Mouse (Mus musculus) liver, embryonic 11.5 days (tissue): Measurements from ENCODE around the gene Bend7. TPM values are rescaled to one million over a fixed set of nuclear protein-coding genes. Genes with fewer than 3 reads are reported as not detected.

Source experiments
- ATAC-seq: fragments of 200-750 bp; cut with Nextera tagmentation; replicated peaks from 2 replicates; pipeline ENCODE4 v1.8.0; 2017; ENCODE audit warnings: moderate number of reproducible peaks, mild to moderate bottlenecking, moderate TSS enrichment, moderate library complexity; ENCODE audit not compliant: low FRiP score
- DNase-seq: peaks from one replicate; pipeline ENCODE4 v3.0.0-alpha.2; 2017; ENCODE audit warnings: low spot score
- H3K27ac ChIP-seq: fragments of 300-500 bp; sonication (generic); 2 replicates; pipeline ENCODE4 v1.5.1; 2014; ENCODE audit warnings: mild to moderate bottlenecking, low read depth, low read length, control low read depth
- H3K27me3 ChIP-seq: fragments of 300-500 bp; sonication (generic); replicated peaks from 2 replicates; pipeline ENCODE4 v1.6.1; 2014; ENCODE audit warnings: low read length, mixed read lengths; ENCODE audit not compliant: control insufficient read depth, insufficient read depth
- H3K36me3 ChIP-seq: fragments of 300-500 bp; sonication (generic); 2 replicates; pipeline ENCODE4 v1.6.1; 2014; ENCODE audit warnings: mild to moderate bottlenecking, low read length, moderate library complexity, mixed read lengths; ENCODE audit not compliant: control insufficient read depth, insufficient read depth
- H3K4me1 ChIP-seq: fragments of 300-500 bp; sonication (generic); replicated peaks from 2 replicates; pipeline ENCODE4 v1.6.1; 2014; ENCODE audit warnings: low read length, mixed read lengths; ENCODE audit not compliant: control insufficient read depth, insufficient read depth
- H3K4me2 ChIP-seq: fragments of 300-500 bp; sonication (generic); 2 replicates; pipeline ENCODE4 v1.6.1; 2014; ENCODE audit warnings: mild to moderate bottlenecking, control low read depth, moderate library complexity
- H3K4me3 ChIP-seq: fragments of 300-500 bp; sonication (generic); 2 replicates; pipeline ENCODE4 v1.5.1; 2014; ENCODE audit warnings: low read depth, low read length, control low read depth
- H3K9ac ChIP-seq: fragments of 300-500 bp; sonication (generic); 2 replicates; pipeline ENCODE4 v1.6.1; 2014; ENCODE audit warnings: low read depth, low read length, control low read depth
- H3K9me3 ChIP-seq: fragments of 300-500 bp; sonication (generic); 2 replicates; pipeline ENCODE4 v1.6.1; 2016; ENCODE audit warnings: low read length, inconsistent platforms, mixed read lengths; ENCODE audit not compliant: control insufficient read depth
- WGBS: fragments of 180-500 bp; shearing (Covaris S2); extraction: QIAGEN DNeasy Blood & Tissue Kit; methylation state at CpG from one replicate; pipeline ENCODE4 v1.1.7; 2014; 5-methylcytosine and 5-hydroxymethylcytosine counted together
- polyA plus RNA-seq: library from polyadenylated mRNA; unstranded; fragments of >200 nt; fragmentation: Nextera tagmentation; extraction: Ambion mirVana; gene quantifications from 2 replicates; pipeline ENCODE4 v1.2.1, GENCODE M21; 2014

Gene Bend7
- polyA plus RNA-seq, 1 experiment from 2014 or later = 2.4 TPM

DNA sequence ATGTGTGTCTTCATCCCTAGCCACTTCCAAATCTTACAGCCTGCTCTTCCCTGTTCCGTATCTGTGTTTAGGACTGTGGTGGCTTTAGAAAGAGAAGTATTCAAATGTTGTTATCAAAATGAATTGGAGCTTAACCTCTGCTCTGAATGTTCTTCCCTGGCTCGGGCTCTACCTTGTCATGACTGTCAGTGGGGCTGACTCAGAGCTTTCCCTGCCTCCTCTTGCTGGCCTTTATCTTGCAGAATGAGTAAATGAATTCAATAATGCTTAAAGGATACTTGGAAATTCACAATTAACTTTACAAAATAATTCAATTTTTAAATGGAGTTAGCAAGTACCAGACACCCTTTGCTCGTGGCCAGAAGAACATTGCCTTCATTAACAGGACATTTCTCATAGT, 46.4 kb downstream of the Bend7 start:
- DNase-seq (no peak), ATAC-seq (no peak)
- Histone ChIP-seq H3K4me3 (no peak overlapping the region), H3K4me1 (no peaks in the 10 kb centered on the region), H3K9me3 (no peaks in the 10 kb centered on the region), H3K27me3 (no peaks in the 10 kb centered on the region), H3K27ac (no peak overlapping the region), H3K4me2 (no peak overlapping the region), H3K36me3 (no peaks in the 10 kb centered on the region), H3K9ac (no peak overlapping the region)
- 74% methylated on average over 3 of the region's 3 CpGs for WGBS

DNA sequence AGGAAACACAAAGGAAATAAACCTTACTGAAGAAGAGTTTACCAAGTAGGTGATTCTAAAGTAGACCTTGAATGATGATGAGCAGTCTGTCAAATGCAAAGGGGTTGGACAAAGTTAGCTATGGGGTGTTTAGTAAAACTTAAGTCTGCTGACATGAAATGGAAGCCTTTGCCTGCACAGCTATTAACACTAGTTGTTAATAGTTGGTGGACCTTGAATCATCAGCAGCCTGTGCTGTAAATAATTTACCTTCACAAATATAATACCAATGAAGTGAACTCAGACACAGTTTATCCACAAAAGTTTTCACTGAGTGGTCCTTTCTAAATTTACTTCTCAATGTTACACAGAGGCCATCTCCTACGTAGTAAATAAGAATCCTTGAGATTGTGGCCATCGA, 52.7 kb downstream of the Bend7 start:
- H3K9me3 ChIP-seq = no peaks in the 10 kb centered on the region

DNA sequence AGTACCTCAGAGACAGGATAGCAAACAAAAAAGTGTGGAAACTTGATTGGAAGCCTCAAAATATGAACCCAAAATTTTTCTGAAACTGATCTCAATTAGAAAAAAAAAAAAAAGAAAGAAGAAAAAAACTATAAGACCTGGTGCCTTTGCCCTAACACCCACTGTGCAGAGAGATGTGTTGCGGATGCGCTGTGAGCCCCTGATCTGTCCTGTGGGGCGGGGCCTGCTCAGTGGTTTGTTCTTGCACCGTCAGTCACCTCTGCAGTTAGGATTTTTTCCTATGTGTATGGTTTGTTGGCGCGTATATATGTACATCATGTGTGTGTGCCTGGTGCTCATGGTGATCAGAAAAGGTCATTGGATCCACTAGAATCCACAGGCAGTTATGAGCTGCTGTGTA, 56.3 kb downstream of the Bend7 start:
- no peak for DNase-seq

More for the DNA sequence above, 52.7 kb downstream of the Bend7 start:
- DNase-seq (no peak), ATAC-seq (no peak)
- Histone ChIP-seq H3K4me1 (no peaks in the 10 kb centered on the region), H3K4me2 (no peak overlapping the region), H3K4me3 (no peak overlapping the region), H3K27me3 (no peaks in the 10 kb centered on the region), H3K9ac (no peak overlapping the region), H3K36me3 (no peaks in the 10 kb centered on the region), H3K27ac (no peak overlapping the region)
- 75% methylated on average over 2 of the region's 2 CpGs for WGBS

DNA sequence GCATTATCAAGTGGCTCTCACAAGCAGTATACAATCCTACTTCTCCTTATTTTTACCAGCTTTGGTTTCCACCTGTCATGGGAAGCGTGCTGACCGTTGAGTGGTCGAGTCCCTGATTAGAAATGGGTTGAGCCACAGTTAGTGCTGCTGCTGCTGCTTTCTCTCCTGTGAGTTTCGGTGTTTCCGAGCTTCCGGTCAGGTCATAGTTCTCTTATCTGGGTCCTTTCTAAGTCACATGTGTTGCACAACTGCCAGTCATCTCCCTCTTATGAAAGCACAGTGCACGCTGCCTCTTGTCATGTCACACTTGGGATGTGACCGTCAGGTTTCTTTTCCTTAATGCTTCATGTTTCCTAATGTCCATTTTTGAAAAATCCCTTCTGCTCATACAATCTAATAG, 59.7 kb downstream of the Bend7 start:
- 73% methylated on average over 8 of the region's 8 CpGs for WGBS
- Histone ChIP-seq H3K9me3 (no peaks in the 10 kb centered on the region), H3K9ac (no peak overlapping the region), H3K27ac (no peak overlapping the region), H3K4me2 (no peak overlapping the region), H3K4me1 (no peaks in the 10 kb centered on the region), H3K27me3 (no peaks in the 10 kb centered on the region), H3K4me3 (no peak overlapping the region), H3K36me3 (no peaks in the 10 kb centered on the region)
- ATAC-seq = no peak
- no peak for DNase-seq

More for the DNA sequence above, 56.3 kb downstream of the Bend7 start:
- H3K4me2 ChIP-seq = no peak overlapping the region
- no peak for ATAC-seq
- no peak overlapping the region for H3K9ac ChIP-seq
- WGBS = 86% methylated on average over 6 of the region's 6 CpGs
- H3K4me1 ChIP-seq = no peaks in the 10 kb centered on the region
- no peaks in the 10 kb centered on the region for H3K9me3 ChIP-seq
- no peak overlapping the region for H3K27ac ChIP-seq
- H3K27me3 ChIP-seq = no peaks in the 10 kb centered on the region
- no peaks in the 10 kb centered on the region for H3K36me3 ChIP-seq
- no peak overlapping the region for H3K4me3 ChIP-seq

DNA sequence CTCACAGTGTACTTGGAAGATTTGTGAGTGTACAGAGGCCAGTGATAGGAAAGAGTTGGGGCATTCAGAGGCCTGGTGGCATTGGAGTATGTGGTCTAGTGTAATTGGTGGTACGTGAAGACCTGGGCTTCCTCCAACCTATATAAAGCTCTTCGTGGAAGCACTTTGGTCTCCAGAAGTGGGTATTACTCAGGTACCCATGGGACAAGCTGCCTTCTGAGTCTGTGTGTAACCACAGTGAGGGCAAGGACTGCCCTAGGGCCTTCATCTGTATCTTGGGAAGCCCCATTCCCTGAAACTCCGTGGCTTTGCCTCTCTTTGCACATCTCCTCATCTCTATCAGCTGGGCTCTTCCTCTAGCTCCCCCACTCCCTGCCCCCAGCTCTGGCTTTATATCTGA, 64.0 kb downstream of the Bend7 start:
- no peak for DNase-seq
- Histone ChIP-seq H3K27ac (no peak overlapping the region), H3K9me3 (no peaks in the 10 kb centered on the region), H3K27me3 (no peaks in the 10 kb centered on the region), H3K4me2 (no peak overlapping the region), H3K4me3 (no peak overlapping the region), H3K4me1 (no peaks in the 10 kb centered on the region), H3K36me3 (no peaks in the 10 kb centered on the region), H3K9ac (no peak overlapping the region)
- WGBS = 80% methylated on average over 3 of the region's 3 CpGs
- ATAC-seq = no peak

DNA sequence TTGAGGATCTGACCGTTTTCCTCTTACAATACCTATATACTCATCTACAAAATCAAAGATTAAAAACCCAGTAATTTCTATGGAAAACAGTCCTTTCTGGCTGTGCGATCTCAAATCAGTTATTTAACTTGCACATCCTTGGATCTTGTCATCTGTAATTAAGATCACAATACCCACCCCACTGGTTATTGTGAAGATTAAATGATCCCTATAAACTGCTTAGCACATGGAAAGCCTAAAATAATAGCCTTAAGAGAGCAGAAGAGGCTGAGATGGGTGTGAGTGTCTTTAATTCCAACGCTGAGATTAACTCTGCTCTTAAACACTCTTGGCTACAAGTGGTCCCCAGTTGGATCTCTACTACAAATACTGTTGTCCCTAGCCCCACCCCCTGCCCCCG, 64.8 kb downstream of the Bend7 start:
- WGBS = 82% methylated on average over 4 of the region's 4 CpGs

DNA sequence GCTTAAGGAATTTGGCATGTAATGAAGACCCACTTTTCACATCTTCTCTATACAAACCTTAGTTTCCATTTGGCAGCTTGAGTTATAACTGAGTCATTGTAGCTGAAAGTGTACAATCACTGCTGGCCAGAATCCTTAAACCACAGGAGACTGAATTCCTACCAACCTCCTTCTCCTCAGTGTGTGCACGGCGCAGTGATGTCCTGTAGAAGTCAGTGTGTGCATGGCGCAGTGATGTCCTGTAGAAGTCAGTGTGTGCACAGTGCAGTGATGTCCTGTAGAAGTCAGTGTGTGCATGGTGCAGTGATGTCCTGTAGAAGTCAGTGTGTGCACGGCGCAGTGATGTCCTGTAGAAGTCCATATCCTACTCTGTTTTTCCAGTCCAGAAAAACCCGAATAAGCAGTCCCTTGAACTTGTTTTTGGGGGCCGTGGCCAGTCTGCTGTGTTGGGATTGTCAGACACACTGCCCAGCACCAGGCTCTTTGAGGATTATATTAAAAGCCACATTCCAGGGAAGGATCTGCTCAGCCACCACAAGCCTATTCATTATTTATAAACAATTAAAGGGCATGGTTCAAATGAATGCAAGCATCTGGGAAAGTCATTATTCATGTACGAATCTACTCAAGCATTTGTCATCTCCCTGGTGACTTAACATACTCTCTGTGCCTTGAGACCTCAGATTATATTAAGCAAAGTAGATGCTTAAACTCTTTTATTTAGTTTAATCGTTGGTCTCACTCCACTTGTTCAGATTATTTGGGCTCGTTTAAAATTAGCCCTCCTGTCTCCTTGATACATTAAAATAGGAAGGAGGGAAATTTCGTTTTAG, 65.4 kb downstream of the Bend7 start:
- H3K27me3 ChIP-seq = no peaks in the 10 kb centered on the region
- no peak overlapping the region for H3K9ac ChIP-seq
- WGBS = 83% methylated on average over 11 of the region's 11 CpGs
- H3K4me3 ChIP-seq = no peak overlapping the region
- H3K36me3 ChIP-seq = no peaks in the 10 kb centered on the region
- H3K4me2 ChIP-seq = no peak overlapping the region
- no peak overlapping the region for H3K27ac ChIP-seq
- H3K4me1 ChIP-seq = no peaks in the 10 kb centered on the region
- H3K9me3 ChIP-seq = no peaks in the 10 kb centered on the region
- ATAC-seq = no peak
- no peak for DNase-seq

More for the DNA sequence above, 64.8 kb downstream of the Bend7 start:
- DNase-seq = no peak
- no peak for ATAC-seq
- H3K4me3 ChIP-seq = no peak overlapping the region
- H3K4me1 ChIP-seq = no peaks in the 10 kb centered on the region
- no peaks in the 10 kb centered on the region for H3K36me3 ChIP-seq
- no peak overlapping the region for H3K9ac ChIP-seq
- no peak overlapping the region for H3K4me2 ChIP-seq
- H3K9me3 ChIP-seq = no peaks in the 10 kb centered on the region
- H3K27me3 ChIP-seq = no peaks in the 10 kb centered on the region
- H3K27ac ChIP-seq = no peak overlapping the region

DNA sequence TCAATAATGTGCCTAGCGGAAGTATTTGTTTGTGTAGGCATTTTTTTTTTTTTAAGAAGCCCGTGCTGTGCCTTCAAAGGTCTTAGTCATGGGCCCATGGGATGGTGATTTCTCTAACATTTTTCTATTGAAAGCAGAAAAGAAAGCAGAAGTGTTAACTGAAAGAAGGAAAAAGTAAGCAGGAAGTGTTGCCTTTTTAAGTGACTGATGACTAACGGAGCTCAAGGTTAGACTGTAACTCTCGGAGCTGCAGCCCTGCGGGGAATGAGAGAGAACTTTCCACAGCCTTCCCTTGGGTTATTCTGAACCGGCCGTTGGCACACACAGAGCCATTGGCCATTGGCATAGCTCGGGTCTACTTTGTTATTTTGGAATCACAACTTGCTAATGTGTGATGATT, 66.4 kb downstream of the Bend7 start:
- Histone ChIP-seq H3K27ac (no peak overlapping the region), H3K4me2 (no peak overlapping the region), H3K9me3 (no peaks in the 10 kb centered on the region), H3K36me3 (no peaks in the 10 kb centered on the region), H3K27me3 (no peaks in the 10 kb centered on the region), H3K9ac (no peak overlapping the region), H3K4me3 (no peak overlapping the region), H3K4me1 (no peaks in the 10 kb centered on the region)
- WGBS = 70% methylated on average over 8 of the region's 8 CpGs
- ATAC-seq (no peak), DNase-seq (no peak)

DNA sequence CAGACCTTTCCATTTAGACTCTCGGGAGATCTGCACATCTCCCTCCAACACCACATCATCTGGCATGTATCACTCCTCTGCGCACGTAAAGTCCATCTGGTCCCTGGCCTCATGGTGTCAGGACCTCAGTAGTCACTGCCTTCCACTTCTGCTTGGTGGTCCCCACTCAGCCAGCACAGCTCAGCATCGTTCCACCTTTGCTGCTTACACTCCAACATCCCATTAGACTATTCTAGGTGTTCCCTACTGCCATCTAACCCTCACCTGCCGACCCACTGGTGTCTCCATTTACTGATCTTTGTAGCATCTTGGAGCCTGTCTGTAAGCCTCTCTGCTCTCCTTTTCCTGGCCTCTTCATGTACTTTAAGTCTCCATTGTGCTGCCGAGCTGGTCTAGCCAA, 67.4 kb downstream of the Bend7 start:
- Histone ChIP-seq H3K9ac (no peak overlapping the region), H3K4me3 (no peak overlapping the region), H3K9me3 (no peaks in the 10 kb centered on the region), H3K27me3 (no peaks in the 10 kb centered on the region), H3K4me1 (no peaks in the 10 kb centered on the region), H3K36me3 (no peaks in the 10 kb centered on the region), H3K4me2 (no peak overlapping the region), H3K27ac (no peak overlapping the region)
- ATAC-seq (no peak), DNase-seq (no peak)
- 86% methylated on average over 6 of the region's 6 CpGs for WGBS
